Mouse (Mus musculus): ENCODE data around the gene Nmi. TPM values are rescaled to one million over a fixed set of nuclear protein-coding genes. Genes with fewer than 3 reads are reported as not detected.

Nmi gene
- polyA plus RNA-seq, 1 experiment from 2014 or later: 10.5 TPM

- WGBS: 91% methylated on average over 10 of the region's 10 CpGs
- no peaks in the 10 kb centered on the region for H3K36me3 ChIP-seq
- no peak for ATAC-seq (ENCODE audit: insufficient number of reproducible peaks, low FRiP score)
- no peak overlapping the region for H3K4me2 ChIP-seq
- no peaks in the 10 kb centered on the region for H3K27me3 ChIP-seq (replicated peaks)
- no peaks in the 10 kb centered on the region for H3K9me3 ChIP-seq (replicated peaks)
- H3K27ac ChIP-seq (ENCODE audit: poor library complexity, severe bottlenecking): no peak overlapping the region
- peaks cover 2% of the 10 kb centered on the region; the same call in 1 of the 2 replicates for H3K4me1 ChIP-seq (replicated peaks)
- H3K4me3 ChIP-seq: no peak overlapping the region
- no peak overlapping the region for H3K9ac ChIP-seq
Measured at GRCm38 (mm10) chr2:51985241-51985640, 11.9 kb upstream of the Nmi start.

GRCm38 (mm10) chr2:51982288-51982687 lies 9.0 kb upstream of the Nmi start:
- Histone ChIP-seq H3K27me3 (replicated peaks) (no peaks in the 10 kb centered on the region), H3K27ac (ENCODE audit: poor library complexity, severe bottlenecking) (peak overlapping the region; percentile 14; the same call in 1 of the 2 replicates), H3K4me3 (no peak overlapping the region), H3K9me3 (replicated peaks) (peaks cover 6% of the 10 kb centered on the region; the same call in 1 of the 2 replicates), H3K9ac (no peak overlapping the region), H3K4me1 (replicated peaks) (peaks cover 2% of the 10 kb centered on the region; the same call in 1 of the 2 replicates), H3K36me3 (no peaks in the 10 kb centered on the region), H3K4me2 (peak overlapping the region; percentile 25; the same call in 1 of the 2 replicates)
- WGBS: 48% methylated on average over 13 of the region's 13 CpGs
- ATAC-seq (ENCODE audit: insufficient number of reproducible peaks, low FRiP score): 0 out of 2 replicates have a peak, but pooled peaks have one; percentile 18

DNA sequence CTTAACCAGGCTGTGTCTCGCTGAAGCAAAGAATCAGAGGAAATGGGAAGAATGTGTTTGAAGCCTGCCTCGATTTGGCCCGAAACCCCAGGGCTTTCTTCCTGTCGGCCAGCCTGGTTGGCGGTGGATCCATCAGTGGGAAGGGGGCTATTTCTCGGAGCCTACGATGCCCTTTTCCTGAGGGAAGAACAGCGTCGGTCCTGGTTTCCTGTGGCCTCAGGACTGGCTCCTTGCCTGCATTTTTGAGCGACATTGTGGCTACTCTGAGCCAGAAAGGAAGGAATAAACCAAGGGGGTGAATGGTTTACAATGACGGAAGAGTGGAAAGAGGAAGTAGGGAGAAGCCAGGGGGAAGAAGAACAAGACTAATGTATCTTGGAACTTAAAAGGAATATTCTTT lies 8.3 kb upstream of the Nmi start:
- ATAC-seq (ENCODE audit: insufficient number of reproducible peaks, low FRiP score): peak; percentile 75
- H3K9ac ChIP-seq: no peak overlapping the region
- peak overlapping the region; percentile 14; the same call in 1 of the 2 replicates for H3K27ac ChIP-seq (ENCODE audit: poor library complexity, severe bottlenecking)
- H3K9me3 ChIP-seq (replicated peaks): peaks cover 6% of the 10 kb centered on the region; the same call in 1 of the 2 replicates
- no peaks in the 10 kb centered on the region for H3K27me3 ChIP-seq (replicated peaks)
- no peaks in the 10 kb centered on the region for H3K36me3 ChIP-seq
- 44% methylated on average over 11 of the region's 11 CpGs for WGBS
- H3K4me1 ChIP-seq (replicated peaks): peaks cover 2% of the 10 kb centered on the region; the same call in 1 of the 2 replicates
- peak overlapping the region; percentile 37 for H3K4me2 ChIP-seq
- H3K4me3 ChIP-seq: no peak overlapping the region

DNA sequence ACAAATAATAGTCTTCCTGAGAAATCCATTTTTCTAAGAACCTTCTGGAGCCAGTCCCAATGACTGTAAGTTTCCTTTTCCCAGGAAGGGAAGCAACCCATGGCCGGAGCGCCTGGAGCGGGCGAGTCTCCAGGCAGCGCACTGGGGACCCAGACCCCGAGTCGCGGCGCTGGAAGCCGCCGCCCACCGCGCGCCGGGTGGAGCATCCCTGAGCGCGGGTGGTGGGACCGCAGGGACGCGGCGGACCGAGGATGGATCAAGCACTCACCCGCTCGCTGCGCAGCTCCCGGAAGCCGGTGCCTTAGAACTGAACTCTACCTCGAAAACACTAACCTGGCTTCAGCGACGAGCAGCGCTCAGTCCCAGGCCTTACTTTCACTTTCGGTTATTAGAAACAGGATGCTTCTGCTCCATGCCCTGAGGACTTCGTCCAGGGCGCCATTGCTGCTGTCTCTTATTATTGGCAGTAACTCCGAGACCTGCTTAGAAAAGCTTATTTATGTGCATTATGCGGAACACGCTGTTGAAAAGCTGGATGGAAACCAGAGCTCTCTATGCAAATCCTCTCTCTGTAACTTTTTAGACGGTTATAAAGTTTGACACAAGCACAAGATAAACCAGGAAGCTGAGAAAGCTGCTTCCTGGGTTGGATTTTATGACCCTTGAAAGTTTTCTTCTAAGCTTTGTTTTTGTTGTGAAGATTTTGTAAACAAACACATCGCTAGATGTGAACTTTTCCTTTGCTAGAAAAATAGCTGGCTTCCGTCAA lies 469 bp downstream of the Nmi start:
- 0 out of 2 replicates have a peak, but pooled peaks cover 4% of the 10 kb centered on the region for H3K9me3 ChIP-seq (replicated peaks)
- H3K27ac ChIP-seq (ENCODE audit: poor library complexity, severe bottlenecking): peak overlapping the region; percentile 74
- 3% methylated on average over 40 of the region's 40 CpGs for WGBS
- no peaks in the 10 kb centered on the region for H3K36me3 ChIP-seq
- ATAC-seq (ENCODE audit: insufficient number of reproducible peaks, low FRiP score): peak; percentile 85
- H3K4me2 ChIP-seq: peak overlapping the region; percentile 71
- H3K4me3 ChIP-seq: peak overlapping the region; percentile 76
- H3K9ac ChIP-seq: peak overlapping the region; percentile 77
- peaks cover 8% of the 10 kb centered on the region; the same call in 1 of the 2 replicates for H3K4me1 ChIP-seq (replicated peaks)
- no peaks in the 10 kb centered on the region for H3K27me3 ChIP-seq (replicated peaks)

DNA sequence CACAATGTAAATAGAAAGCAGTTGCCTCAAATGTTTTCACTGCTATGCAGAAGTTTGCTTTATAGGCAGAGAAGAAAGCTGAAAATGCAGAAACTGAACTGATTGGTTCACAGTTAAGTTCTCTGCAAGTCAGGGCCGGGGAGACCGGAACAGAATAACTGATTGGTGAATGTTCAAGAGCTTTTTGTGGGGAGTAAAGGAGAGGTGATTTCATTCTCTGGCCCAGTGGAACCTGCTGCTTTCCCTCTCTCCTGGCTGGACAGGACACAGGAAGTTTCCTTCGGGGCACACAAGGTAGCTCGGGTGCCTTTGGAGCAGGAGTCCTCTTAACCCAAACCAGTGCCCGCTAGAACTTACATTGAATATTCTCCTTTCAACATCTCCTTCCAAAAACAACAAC lies 1.2 kb downstream of the Nmi start:
- 73% methylated on average over 5 of the region's 5 CpGs for WGBS
- peak overlapping the region; percentile 77; the same call in 1 of the 2 replicates for H3K9ac ChIP-seq
- peak overlapping the region; percentile 76 for H3K4me3 ChIP-seq
- H3K4me2 ChIP-seq: peak overlapping the region; percentile 71
- H3K36me3 ChIP-seq: no peaks in the 10 kb centered on the region
- 0 out of 2 replicates have a peak, but pooled peaks have one; percentile 38 for ATAC-seq (ENCODE audit: insufficient number of reproducible peaks, low FRiP score)
- H3K9me3 ChIP-seq (replicated peaks): 0 out of 2 replicates have a peak, but pooled peaks cover 4% of the 10 kb centered on the region
- H3K4me1 ChIP-seq (replicated peaks): peaks cover 8% of the 10 kb centered on the region; the same call in 1 of the 2 replicates
- H3K27me3 ChIP-seq (replicated peaks): no peaks in the 10 kb centered on the region
- H3K27ac ChIP-seq (ENCODE audit: poor library complexity, severe bottlenecking): no peak overlapping the region

- Histone ChIP-seq H3K36me3 (no peaks in the 10 kb centered on the region), H3K4me1 (replicated peaks) (peaks cover 8% of the 10 kb centered on the region; the same call in 1 of the 2 replicates), H3K4me2 (no peak overlapping the region), H3K4me3 (no peak overlapping the region), H3K27ac (ENCODE audit: poor library complexity, severe bottlenecking) (no peak overlapping the region), H3K9me3 (replicated peaks) (0 out of 2 replicates have a peak, but pooled peaks cover 4% of the 10 kb centered on the region), H3K27me3 (replicated peaks) (no peaks in the 10 kb centered on the region), H3K9ac (no peak overlapping the region)
- WGBS: 95% methylated on average over 4 of the region's 4 CpGs
- no peak for ATAC-seq (ENCODE audit: insufficient number of reproducible peaks, low FRiP score)
Measured at GRCm38 (mm10) chr2:51970897-51971296, 2.4 kb downstream of the Nmi start.

DNA sequence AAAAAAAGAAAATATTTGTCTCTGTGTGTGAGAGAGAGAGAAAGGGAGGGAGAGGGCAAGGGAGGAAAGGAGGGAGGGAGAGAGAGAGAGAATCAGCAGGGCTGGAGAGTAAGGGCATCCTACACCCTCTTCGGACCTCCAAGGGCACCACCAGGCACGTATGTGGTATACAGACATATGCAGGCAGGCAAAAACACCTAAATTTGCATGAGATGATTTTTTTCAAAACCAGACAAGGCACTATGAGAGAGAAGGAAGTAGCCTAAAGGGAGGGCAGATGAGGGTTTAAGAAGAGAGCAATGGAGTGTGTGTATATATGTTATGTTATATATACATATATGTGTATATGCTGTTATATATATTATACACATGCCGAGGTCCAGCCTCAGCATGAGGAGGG lies 6.0 kb downstream of the Nmi start:
- no peak overlapping the region for H3K9ac ChIP-seq
- H3K36me3 ChIP-seq: no peaks in the 10 kb centered on the region
- no peak for ATAC-seq (ENCODE audit: insufficient number of reproducible peaks, low FRiP score)
- H3K27ac ChIP-seq (ENCODE audit: poor library complexity, severe bottlenecking): no peak overlapping the region
- no peaks in the 10 kb centered on the region for H3K27me3 ChIP-seq (replicated peaks)
- no peak overlapping the region for H3K4me2 ChIP-seq
- H3K4me1 ChIP-seq (replicated peaks): no peaks in the 10 kb centered on the region
- WGBS: 83% methylated on average over 3 of the region's 3 CpGs
- 0 out of 2 replicates have a peak, but pooled peaks cover 4% of the 10 kb centered on the region for H3K9me3 ChIP-seq (replicated peaks)
- no peak overlapping the region for H3K4me3 ChIP-seq

DNA sequence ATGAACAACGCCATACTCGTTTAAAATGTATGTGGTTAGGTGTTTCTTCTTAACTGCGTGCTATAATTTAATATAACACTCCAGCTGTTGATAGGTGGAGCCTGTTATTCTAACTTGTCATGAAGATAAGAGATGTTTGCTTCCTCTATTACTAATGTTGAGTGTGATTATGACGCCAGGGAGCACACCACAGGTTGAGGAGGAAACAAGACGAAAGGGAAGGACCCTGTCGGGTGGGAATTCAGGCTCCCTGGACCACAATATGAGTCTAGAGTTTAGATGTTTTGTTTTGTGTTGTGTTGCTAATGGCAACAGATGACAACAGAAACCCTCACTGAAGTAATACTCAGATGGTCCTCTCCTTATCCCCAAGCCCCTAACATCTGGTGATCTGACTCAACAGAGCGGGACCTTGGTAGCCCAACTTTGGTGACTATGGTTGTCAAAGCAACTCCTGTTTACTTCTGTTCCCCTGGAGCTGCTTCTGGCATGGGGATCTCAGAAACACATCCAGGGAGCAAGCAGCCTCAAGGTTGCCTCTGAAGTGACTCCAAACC lies 19.6 kb downstream of the Nmi start:
- no peaks in the 10 kb centered on the region for H3K4me1 ChIP-seq (replicated peaks)
- H3K27ac ChIP-seq (ENCODE audit: poor library complexity, severe bottlenecking): no peak overlapping the region
- no peaks in the 10 kb centered on the region for H3K27me3 ChIP-seq (replicated peaks)
- no peak for ATAC-seq (ENCODE audit: insufficient number of reproducible peaks, low FRiP score)
- no peak overlapping the region for H3K4me3 ChIP-seq
- 78% methylated on average over 7 of the region's 7 CpGs for WGBS
- H3K9me3 ChIP-seq (replicated peaks): no peaks in the 10 kb centered on the region
- H3K9ac ChIP-seq: no peak overlapping the region
- H3K36me3 ChIP-seq: no peaks in the 10 kb centered on the region
- no peak overlapping the region for H3K4me2 ChIP-seq

DNA sequence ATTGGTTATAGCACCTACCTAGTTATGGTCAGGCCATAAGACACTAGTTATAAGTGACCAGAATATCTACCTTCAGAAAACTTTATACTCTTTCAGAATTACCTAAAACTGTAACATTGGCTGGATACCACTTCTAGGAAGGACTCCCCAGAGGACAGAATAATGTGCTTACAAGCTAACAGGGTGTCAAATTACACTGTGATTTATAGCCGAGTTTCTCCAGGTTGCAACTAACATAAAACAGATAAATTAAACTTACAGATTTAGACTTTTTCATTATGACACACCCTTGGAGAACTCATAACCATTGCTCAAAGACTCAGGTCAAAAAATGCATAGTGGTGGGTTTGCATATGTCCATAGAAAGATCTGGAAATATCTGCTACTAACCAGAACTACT lies 22.4 kb downstream of the Nmi start:
- no peak overlapping the region for H3K4me3 ChIP-seq
- no peak for ATAC-seq (ENCODE audit: insufficient number of reproducible peaks, low FRiP score)
- H3K4me1 ChIP-seq (replicated peaks): no peaks in the 10 kb centered on the region
- WGBS: 57% methylated on average over 1 of the region's 1 CpGs
- no peak overlapping the region for H3K27ac ChIP-seq (ENCODE audit: poor library complexity, severe bottlenecking)
- no peaks in the 10 kb centered on the region for H3K27me3 ChIP-seq (replicated peaks)
- no peak overlapping the region for H3K9ac ChIP-seq
- H3K4me2 ChIP-seq: no peak overlapping the region
- H3K9me3 ChIP-seq (replicated peaks): no peaks in the 10 kb centered on the region
- no peaks in the 10 kb centered on the region for H3K36me3 ChIP-seq

- H3K27ac ChIP-seq (ENCODE audit: poor library complexity, severe bottlenecking): no peak overlapping the region
- H3K9ac ChIP-seq: no peak overlapping the region
- no peak overlapping the region for H3K4me3 ChIP-seq
- no peaks in the 10 kb centered on the region for H3K27me3 ChIP-seq (replicated peaks)
- no peak overlapping the region for H3K4me2 ChIP-seq
- 75% methylated on average over 6 of the region's 6 CpGs for WGBS
- no peaks in the 10 kb centered on the region for H3K9me3 ChIP-seq (replicated peaks)
- H3K4me1 ChIP-seq (replicated peaks): no peaks in the 10 kb centered on the region
- no peak for ATAC-seq (ENCODE audit: insufficient number of reproducible peaks, low FRiP score)
- H3K36me3 ChIP-seq: no peaks in the 10 kb centered on the region
Measured at GRCm38 (mm10) chr2:51948105-51948830, 25.0 kb downstream of the Nmi start.

- H3K4me1 ChIP-seq (replicated peaks): no peaks in the 10 kb centered on the region
- no peak overlapping the region for H3K27ac ChIP-seq (ENCODE audit: poor library complexity, severe bottlenecking)
- 63% methylated on average over 2 of the region's 2 CpGs for WGBS
- H3K36me3 ChIP-seq: no peaks in the 10 kb centered on the region
- no peak overlapping the region for H3K9ac ChIP-seq
- no peak for ATAC-seq (ENCODE audit: insufficient number of reproducible peaks, low FRiP score)
- no peaks in the 10 kb centered on the region for H3K9me3 ChIP-seq (replicated peaks)
- H3K27me3 ChIP-seq (replicated peaks): no peaks in the 10 kb centered on the region
- no peak overlapping the region for H3K4me3 ChIP-seq
- H3K4me2 ChIP-seq: no peak overlapping the region
Measured at GRCm38 (mm10) chr2:51945812-51946211, 27.5 kb downstream of the Nmi start.

Data from heart, embryonic 12.5 days (tissue).